Mouse (Mus musculus): ENCODE results near the gene Olfr364-ps1. TPM values are rescaled to one million over a fixed set of nuclear protein-coding genes. Genes with fewer than 3 reads are reported as not detected.

The Olfr364-ps1 gene
- not detected for total RNA-seq (2023)

DNA sequence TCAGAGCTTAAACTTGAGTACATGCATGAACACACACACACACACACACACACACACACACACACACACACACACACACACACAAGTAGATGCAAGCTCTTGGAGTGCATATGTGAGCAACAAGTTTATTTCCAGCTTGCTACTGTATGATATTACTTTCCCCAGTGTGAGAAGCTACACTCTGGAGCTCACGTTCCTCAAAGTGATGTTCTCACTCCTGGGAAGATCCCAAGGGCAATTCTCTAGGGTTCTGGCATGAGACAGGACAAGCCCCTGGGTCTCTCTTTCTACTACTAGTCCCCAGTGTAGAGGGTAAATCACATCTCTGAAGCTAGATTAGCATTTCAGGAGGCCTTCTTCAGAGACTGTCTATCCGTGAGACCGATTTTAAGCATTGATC lies at the start of gene Olfr364-ps1:
Gene Olfr364-ps1 (plus strand): TSS at position 301 of the 400 bp plus-strand sequence.

DNA sequence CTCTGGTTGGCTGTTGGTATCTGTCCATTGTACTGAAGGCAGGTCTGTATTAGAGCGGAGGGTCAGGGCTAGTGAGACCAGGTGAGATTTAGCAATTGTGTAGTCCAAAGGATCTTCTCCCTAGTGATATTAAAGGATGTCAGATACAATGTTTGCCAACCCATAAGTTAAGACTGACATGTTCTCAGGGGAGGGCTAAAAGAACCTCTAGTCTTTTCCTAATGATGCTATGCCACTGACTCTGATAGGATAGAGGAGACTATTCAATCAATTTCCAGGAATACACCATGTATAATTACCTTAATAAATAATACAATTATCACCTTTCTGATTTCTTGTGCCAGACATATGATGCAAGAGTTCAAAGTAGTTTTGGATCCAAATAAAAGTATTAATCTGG lies 21.3 kb upstream of the Olfr364-ps1 start, which contains the start of gene Olfr362:
Gene Olfr362 (minus strand): TSS at position 101 of the 400 bp plus-strand sequence.

DNA sequence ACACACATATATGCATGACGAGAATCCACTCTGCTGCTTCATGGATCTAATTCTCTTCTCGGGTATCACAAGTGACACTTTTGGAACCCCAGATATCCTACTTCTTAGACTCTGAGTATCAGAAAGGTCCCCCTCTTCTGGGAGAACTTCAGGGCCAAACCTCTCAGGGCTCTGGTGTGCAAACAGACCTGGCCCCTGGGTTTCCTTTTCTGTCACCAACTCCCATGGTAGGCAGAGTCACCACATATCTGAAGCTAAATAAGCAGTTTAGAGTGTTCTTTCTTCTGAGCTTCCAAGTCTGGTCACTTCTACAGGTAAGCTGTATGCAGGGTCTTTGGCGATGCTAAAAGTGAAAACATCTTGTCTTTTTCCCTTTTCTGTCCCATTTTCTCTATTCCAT lies 48.8 kb downstream of the Olfr364-ps1 start, which contains the start of gene Olfr365:
Gene Olfr365 (plus strand): TSS at position 301 of the 400 bp plus-strand sequence.

Other genes starting within 250 kb of the Olfr364-ps1 start
- not detected for gene Olfr353, start 246.4 kb upstream of the Olfr364-ps1 start, total RNA-seq (2023)
- not detected for gene Olfr354, start 233.6 kb upstream of the Olfr364-ps1 start, total RNA-seq (2023)
- not detected for gene Olfr355, start 210.4 kb upstream of the Olfr364-ps1 start, total RNA-seq (2023)
- not detected for gene Olfr356, start 202.2 kb upstream of the Olfr364-ps1 start, total RNA-seq (2023)
- not detected for gene Olfr357, start 145.5 kb upstream of the Olfr364-ps1 start, total RNA-seq (2023)
- not detected for gene Olfr358, start 130.0 kb upstream of the Olfr364-ps1 start, total RNA-seq (2023)
- not detected for gene Olfr360, start 73.6 kb upstream of the Olfr364-ps1 start, total RNA-seq (2023)
- not detected for gene Olfr361, start 50.0 kb upstream of the Olfr364-ps1 start, total RNA-seq (2023)
- not detected for gene Olfr362, start 21.4 kb upstream of the Olfr364-ps1 start, total RNA-seq (2023)
- gene Olfr365, start 48.9 kb downstream of the Olfr364-ps1 start, total RNA-seq (2023), result not detected
- gene Olfr366, start 72.3 kb downstream of the Olfr364-ps1 start, total RNA-seq (2023), result not detected
- gene Olfr368, start 187.2 kb downstream of the Olfr364-ps1 start, total RNA-seq (2023), result not detected
- 10 to 100 TPM; 33.5 to 34.8 TPM for gene Pdcl, start 220.0 kb downstream of the Olfr364-ps1 start, total RNA-seq (2023)

Measured in neutrophil, adult 59 days (primary cell).